Comparison of ENCODE assay signal across 10 mouse cellular contexts in genomic region chr11:75033581-75034067, GRCm38 (mm10).
DNase-seq lines count a peak whose midpoint lies in the region; ATAC-seq and TF ChIP-seq lines count a peak whose summit lies in the region.
"Had no signal": no experiment of that assay in that cellular context is flagged by ENCODE, and none has a peak within 500 bp of the region (broad histone marks: within the 10 kb centered on the region; RNA-seq: fewer than 3 reads in every experiment).

No protein-coding gene starts in this region.

- H3K9me3 ChIP-seq in lung, embryonic 15.5 days: no peaks in the 10 kb centered on the region
- no peaks in the 10 kb centered on the region for H3K9me3 ChIP-seq in intestine, postnatal 0 days (ENCODE audit: control insufficient read depth)
- no peaks in the 10 kb centered on the region for H3K9me3 ChIP-seq in stomach, embryonic 16.5 days (replicated peaks; ENCODE audit: control insufficient read depth, low read length)

- H3K27me3 ChIP-seq in lung, embryonic 15.5 days: no peaks in the 10 kb centered on the region
- H3K27me3 ChIP-seq in intestine, postnatal 0 days (replicated peaks; ENCODE audit: control insufficient read depth, insufficient read depth, low read length): no peaks in the 10 kb centered on the region
- H3K27me3 ChIP-seq in stomach, embryonic 16.5 days (ENCODE audit: control insufficient read depth, insufficient read depth, low read length): no peaks in the 10 kb centered on the region

- H3K4me3 ChIP-seq in lung, embryonic 15.5 days: no peak overlapping the region
- no peak overlapping the region for H3K4me3 ChIP-seq in intestine, postnatal 0 days (ENCODE audit: low read depth, low read length)
- H3K4me3 ChIP-seq in stomach, embryonic 16.5 days (replicated peaks; ENCODE audit: low read length): no peak overlapping the region

- 0 out of 2 replicates have a peak overlapping the region, but pooled peaks have one; percentile 26 for H3K4me2 ChIP-seq in lung, embryonic 15.5 days
- no peak overlapping the region; the same call in 1 of the 2 replicates for H3K4me2 ChIP-seq in intestine, postnatal 0 days (replicated peaks; ENCODE audit: low read depth)
- no peak overlapping the region for H3K4me2 ChIP-seq in stomach, embryonic 16.5 days (ENCODE audit: low read depth, low read length)

- H3K4me1 ChIP-seq in lung, embryonic 15.5 days: peaks cover 41% of the 10 kb centered on the region
- no peaks in the 10 kb centered on the region; the same call in 1 of the 2 replicates for H3K4me1 ChIP-seq in intestine, postnatal 0 days (replicated peaks; ENCODE audit: control insufficient read depth, insufficient read depth, low read length)
- H3K4me1 ChIP-seq in stomach, embryonic 16.5 days (ENCODE audit: control insufficient read depth, insufficient read depth, low read length): peaks cover 7% of the 10 kb centered on the region; the same call in 1 of the 2 replicates

- 32% methylated on average over 5 of the region's 5 CpGs for WGBS in lung, embryonic 15.5 days
- WGBS in intestine, postnatal 0 days: 57% methylated on average over 5 of the region's 5 CpGs
- WGBS in stomach, embryonic 16.5 days: 37% methylated on average over 5 of the region's 5 CpGs

- no peak overlapping the region for H3K9ac ChIP-seq in lung, embryonic 15.5 days
- no peak overlapping the region for H3K9ac ChIP-seq in intestine, postnatal 0 days (ENCODE audit: low read depth, low read length)
- H3K9ac ChIP-seq in stomach, embryonic 16.5 days (ENCODE audit: low read length): no peak overlapping the region
- H3K9ac ChIP-seq: liver, postnatal 0 days had no signal

- TF ChIP-seq CTCF in intestine, postnatal 0 days (IDR thresholded peaks at IDR 0.05; ENCODE audit: low read depth): no peak

- ATAC-seq in lung, embryonic 15.5 days (ENCODE audit: borderline replicate concordance, extremely low read depth, low FRiP score, low TSS enrichment): peak; percentile 92
- ATAC-seq in intestine, postnatal 0 days: no peak
- peak; percentile 79 for ATAC-seq in stomach, embryonic 16.5 days (ENCODE audit: insufficient read depth, low FRiP score)
- ATAC-seq: liver, postnatal 0 days had no signal

- no peaks in the 10 kb centered on the region for H3K36me3 ChIP-seq in lung, embryonic 15.5 days
- peaks cover 3% of the 10 kb centered on the region; the same call in 1 of the 2 replicates for H3K36me3 ChIP-seq in intestine, postnatal 0 days (ENCODE audit: control insufficient read depth, insufficient read depth)
- H3K36me3 ChIP-seq in stomach, embryonic 16.5 days (ENCODE audit: control insufficient read depth, insufficient read depth, low read length): no peaks in the 10 kb centered on the region

- intact Hi-C loops in heart, postnatal 25 days (cut with DNase I): no loop called here

- peak; percentile 95 for DNase-seq in heart, adult 11 months
- DNase-seq in heart, postnatal 25 days (ENCODE audit: low spot score): no peak
- DNase-seq in lung, postnatal 14 days: no peak
- DNase-seq in MN1 (ENCODE audit: low spot score): no peak
- DNase-seq: adrenal gland, postnatal 25 days; kidney, adult 11 months; liver, postnatal 0 days had no signal

- H3K27ac ChIP-seq in lung, embryonic 15.5 days: peak overlapping the region; percentile 90
- H3K27ac ChIP-seq in intestine, postnatal 0 days (ENCODE audit: low read depth, low read length): 0 out of 2 replicates have a peak overlapping the region, but pooled peaks have one; percentile 8
- H3K27ac ChIP-seq in stomach, embryonic 16.5 days (ENCODE audit: low read length): peak overlapping the region; percentile 75

Comparison
In these comparisons a context has a peak if more than half of its experiments do, and no peak if none do; other contexts are left out.
1. H3K27ac ChIP-seq: peak in every context shown above with its lines; median percentile 90 in lung, embryonic 15.5 days; 75 in stomach, embryonic 16.5 days; 8 in intestine, postnatal 0 days.